Mouse (Mus musculus) ZHBTc4 (cell line): Measurements from ENCODE around the gene Anxa5.

Source experiments
- DNase-seq: peaks from one replicate; pipeline ENCODE4 v3.0.0-alpha.2; 2011; ENCODE audit warnings: low read depth, low spot score

Gene Anxa5

GRCm38 (mm10) chr3:36475532-36476087, at the start of gene Anxa5, which contains the start of gene 1810062G17Rik:
Gene Anxa5, minus strand, starts transcription at chr3:36475894.
Gene 1810062G17Rik, plus strand, starts transcription at chr3:36475937.
- peak; percentile 98 for DNase-seq

DNA sequence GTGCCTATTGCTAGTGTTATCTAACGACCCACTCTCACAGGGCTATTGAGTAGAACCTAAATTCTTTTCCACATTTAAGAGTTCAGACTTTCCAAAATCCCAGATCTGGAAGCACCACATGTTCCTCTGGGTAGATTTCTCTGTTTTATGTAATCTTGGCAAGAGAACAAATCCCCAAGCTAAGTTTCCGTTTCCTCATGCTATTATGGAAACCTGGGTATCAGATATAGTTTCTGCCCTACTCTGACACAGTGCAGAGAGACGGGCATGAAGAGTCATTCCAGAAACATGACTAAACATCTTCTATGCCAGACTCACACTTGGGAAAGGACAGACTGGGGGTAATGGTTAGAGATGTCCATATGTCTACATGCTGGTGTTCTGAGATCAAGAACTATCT, 48.8 kb upstream of the Anxa5 start:
- DNase-seq: no peak

- DNase-seq: peak; percentile 60
These were observed 46.4 kb upstream of the Anxa5 start for GRCm38 (mm10) chr3:36522137-36522536.

DNA sequence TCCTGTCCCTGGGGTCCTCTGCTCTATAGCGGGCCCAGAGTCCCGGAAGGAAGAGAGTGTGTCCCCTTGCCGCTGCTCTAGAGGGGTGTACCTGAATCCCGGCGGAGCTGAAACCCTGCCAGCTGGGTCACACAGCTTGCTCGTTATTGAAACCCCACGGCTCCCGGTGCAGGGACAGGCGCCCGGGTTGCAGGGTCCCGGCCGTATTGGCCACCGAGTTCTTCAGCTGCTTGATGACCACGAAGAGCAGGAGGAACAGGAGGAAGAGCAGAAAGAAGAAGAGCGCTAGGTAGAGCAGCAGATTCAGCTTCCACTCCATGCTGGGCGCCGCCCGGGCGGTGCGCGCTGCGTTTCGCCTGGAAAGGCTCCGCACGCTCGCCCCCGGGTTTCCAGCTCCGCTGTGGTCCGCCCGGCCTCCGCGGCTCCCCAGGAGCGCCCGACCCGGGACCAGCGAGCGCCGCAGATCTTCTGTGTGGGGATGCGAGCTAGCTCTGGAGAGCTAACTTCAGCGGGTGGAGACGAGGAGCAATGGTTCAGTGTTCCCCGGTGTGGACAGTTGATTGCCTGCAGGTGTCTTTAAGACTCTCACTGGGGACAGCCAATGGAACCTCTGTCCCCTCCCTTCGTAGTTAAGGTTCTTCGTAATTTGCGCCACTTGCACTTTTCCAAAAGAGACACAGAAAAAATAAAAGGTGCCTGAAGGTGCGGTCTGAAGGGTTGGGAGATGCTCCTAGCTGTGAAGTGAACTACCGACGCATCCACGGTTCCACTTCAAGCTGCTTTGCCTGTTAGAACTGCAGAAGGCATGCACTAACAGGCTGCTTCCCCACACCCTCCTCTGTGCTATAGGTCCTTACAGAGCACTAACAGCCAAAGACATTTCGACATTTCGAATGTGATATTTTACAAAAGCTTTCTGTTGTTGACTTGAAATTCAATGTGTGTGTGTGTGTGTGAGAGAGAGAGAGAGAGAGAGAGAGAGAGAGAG, 45.7 kb upstream of the Anxa5 start, which contains the start of gene Gm11549:
TSS of gene Gm11549 (minus strand) at position 741 of the 988 bp plus-strand sequence.
- peak; percentile 42 for DNase-seq

- DNase-seq: no peak
These were observed 40.5 kb upstream of the Anxa5 start for GRCm38 (mm10) chr3:36516196-36516595.

DNA sequence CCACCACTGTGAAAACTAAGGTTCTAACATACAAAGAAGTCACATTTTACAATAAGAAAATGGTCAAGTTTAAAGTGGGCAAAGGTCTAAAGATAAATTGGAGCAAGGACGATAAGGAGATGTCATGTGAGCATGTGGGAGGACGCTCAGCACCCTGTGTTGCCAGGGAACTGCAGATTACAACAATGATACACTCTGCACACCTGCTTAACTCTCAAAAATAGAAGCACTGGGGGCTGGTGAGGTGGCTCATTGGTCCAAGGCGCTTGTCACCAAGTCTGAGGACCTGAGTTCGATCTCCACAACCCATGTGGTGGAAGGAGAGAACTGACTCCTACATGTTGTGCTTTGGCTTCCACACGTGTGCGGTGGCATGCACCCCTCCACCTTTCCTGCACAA, 35.8 kb upstream of the Anxa5 start:
- DNase-seq: no peak

- no peak for DNase-seq
These were observed 30.4 kb upstream of the Anxa5 start for GRCm38 (mm10) chr3:36505809-36506735.

- no peak for DNase-seq
These were observed 29.6 kb upstream of the Anxa5 start for GRCm38 (mm10) chr3:36505306-36505705.

DNA sequence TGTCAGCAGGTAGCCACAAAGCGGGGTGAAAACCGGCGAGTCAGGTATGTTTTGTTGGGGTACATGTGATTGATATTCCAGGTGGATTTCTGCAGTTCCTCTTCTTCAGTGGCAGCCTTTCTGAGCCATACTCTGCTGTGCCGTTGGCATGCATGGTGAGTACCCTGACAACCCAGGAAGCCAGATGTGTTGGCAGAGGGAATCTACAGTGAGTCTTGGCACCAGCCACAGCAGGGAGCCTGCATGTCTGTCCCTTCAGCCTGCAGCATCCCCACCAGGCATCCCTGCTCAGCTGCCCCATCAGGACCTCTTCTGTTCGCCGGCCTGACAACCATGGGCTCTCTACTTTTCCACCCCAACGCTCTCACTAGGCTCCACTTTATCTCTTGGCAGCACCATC, 25.9 kb upstream of the Anxa5 start:
- DNase-seq: no peak

DNA sequence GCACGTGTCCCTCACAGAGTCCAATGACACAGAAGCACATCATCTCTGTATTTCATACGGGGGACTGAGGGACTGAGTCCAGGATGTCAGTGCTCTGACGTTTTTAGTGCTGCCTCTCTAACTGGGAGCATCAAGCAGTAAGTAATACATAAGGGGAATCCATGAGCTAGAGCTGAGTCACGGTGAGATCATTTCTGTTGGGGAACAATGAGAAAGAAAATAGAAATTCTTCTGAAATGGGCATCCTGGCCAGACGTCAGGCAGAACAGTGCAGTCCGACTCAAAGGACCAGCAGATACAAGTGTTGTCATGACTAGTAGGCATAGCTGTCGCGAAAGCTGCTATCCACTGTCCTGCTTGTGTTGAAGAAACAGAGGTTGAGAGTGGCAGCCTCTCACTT, 25.3 kb upstream of the Anxa5 start:
- no peak for DNase-seq

GRCm38 (mm10) chr3:36499418-36499817, 23.7 kb upstream of the Anxa5 start:
- no peak for DNase-seq

DNA sequence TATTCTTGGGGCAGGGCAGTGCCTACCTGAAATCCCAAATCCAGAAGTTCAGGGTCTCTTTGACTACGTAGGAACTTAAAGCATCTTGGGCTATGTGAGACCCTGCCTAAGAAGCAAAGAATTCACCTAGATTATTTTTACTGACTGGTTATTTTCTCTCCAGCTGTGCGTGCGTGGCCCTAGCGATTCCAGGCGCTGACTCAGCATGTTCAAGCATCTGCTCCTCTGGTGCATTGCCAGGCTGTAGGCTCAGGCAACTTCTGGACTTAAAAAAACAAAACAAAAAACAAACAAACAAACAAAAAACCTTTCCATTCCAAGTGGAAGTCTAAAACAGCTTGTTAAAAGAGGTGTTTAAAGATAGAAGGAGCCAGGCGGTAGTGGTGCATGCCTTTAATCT, 22.5 kb upstream of the Anxa5 start:
- DNase-seq: no peak

DNA sequence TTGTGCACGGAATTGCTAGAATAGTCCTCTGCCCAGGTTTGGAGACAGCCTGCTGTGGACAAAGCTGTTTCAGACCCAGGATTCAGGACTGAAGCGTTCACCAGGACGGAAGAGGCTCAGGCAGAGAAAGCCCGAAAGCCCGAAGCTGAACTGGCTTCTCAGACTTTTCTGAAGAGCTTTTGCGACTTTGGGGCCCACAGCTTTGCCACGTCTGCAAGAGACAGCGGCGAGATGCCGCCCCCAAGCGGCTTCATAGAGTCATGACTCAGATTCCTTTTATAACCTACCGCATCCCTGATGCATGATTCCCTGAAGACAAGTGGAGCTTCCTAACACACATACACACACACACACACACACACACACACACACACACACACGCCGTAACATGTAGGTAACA, 21.1 kb upstream of the Anxa5 start:
- DNase-seq: peak; percentile 84

DNA sequence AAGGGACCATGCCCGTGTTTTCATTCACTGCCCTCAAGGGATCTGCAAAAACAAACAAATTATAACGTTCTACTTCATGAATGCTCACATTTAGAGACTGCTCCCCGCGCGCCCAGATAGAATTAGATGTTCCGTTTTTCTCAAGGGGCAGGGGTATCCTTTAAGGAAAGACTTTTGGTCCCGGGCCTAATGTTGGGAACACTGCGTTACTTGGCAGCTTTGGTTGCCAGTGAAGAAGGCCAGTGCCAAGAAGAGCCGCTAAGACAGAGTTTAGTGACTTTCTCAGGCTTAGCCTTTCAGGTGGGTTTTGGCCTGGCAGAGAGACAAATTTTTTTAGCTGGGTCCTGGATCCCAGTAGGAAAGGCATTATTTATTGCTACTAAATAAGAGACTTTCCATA, 20.6 kb upstream of the Anxa5 start:
- DNase-seq: no peak

DNA sequence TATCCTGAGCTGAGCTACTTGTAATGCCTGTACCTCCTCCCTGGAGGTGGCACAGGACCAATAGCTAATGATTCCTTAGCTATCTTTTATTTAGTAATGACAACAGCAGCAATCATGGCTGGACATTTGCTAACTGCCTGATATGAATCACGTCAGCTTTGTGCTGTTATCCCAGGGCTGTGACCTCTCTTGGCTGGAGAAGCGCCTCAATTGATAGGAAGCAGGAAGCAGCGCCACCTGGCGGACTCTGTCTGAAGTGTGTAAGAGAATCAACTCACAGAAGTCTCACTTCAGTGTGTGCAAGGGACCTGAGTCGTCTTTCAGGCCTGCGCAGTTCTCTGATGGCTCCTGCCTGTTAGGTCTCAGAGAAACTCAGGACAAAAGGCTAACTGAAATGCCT, 19.7 kb upstream of the Anxa5 start:
- DNase-seq: peak; percentile 87

DNA sequence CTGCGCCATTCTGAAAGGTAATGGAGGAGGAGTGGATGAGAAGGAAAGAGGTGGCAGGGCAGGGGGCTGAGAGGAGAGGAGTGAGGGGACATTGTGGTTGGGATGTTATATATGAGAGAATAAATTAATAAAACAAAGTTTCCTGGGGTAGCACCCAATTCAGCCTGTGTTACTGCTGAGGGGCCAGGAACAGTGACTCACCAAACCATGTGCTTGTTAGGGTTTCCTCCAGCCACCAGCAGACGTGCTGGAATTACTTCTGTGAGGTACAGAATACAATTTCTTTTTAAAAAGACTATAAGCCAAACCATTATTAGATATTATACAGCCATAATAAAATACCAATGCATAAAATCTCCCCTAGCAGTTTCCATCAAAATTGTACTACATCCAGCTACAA, 18.9 kb upstream of the Anxa5 start:
- DNase-seq: no peak

- DNase-seq: no peak
These were observed 18.1 kb upstream of the Anxa5 start for GRCm38 (mm10) chr3:36493641-36494283.

GRCm38 (mm10) chr3:36492716-36493391, 17.2 kb upstream of the Anxa5 start:
- DNase-seq: no peak

- no peak for DNase-seq
These were observed 15.8 kb upstream of the Anxa5 start for GRCm38 (mm10) chr3:36491535-36491934.

- DNase-seq: no peak
These were observed 13.9 kb upstream of the Anxa5 start for GRCm38 (mm10) chr3:36489590-36489910.
